Mouse (Mus musculus): ENCODE results near the gene Phactr3.

Gene Phactr3

GRCm38 (mm10) chr2:178304669-178305068 is 185.9 kb downstream of the Phactr3 start:
- TF ChIP-seq GATA4 (IDR thresholded peaks at IDR 0.05; ENCODE audit: insufficient replicate concordance, low read length): no peak

- TF ChIP-seq GATA4 (IDR thresholded peaks at IDR 0.05; ENCODE audit: insufficient replicate concordance, low read length): no peak
These were observed 194.8 kb downstream of the Phactr3 start for GRCm38 (mm10) chr2:178313539-178313938.

- no peak for TF ChIP-seq GATA4 (IDR thresholded peaks at IDR 0.05; ENCODE audit: insufficient replicate concordance, low read length)
These were observed 197.5 kb downstream of the Phactr3 start for GRCm38 (mm10) chr2:178316281-178316680.

GRCm38 (mm10) chr2:178319766-178320165 is 201.0 kb downstream of the Phactr3 start:
- TF ChIP-seq GATA4 (IDR thresholded peaks at IDR 0.05; ENCODE audit: insufficient replicate concordance, low read length): no peak

- TF ChIP-seq GATA4 (IDR thresholded peaks at IDR 0.05; ENCODE audit: insufficient replicate concordance, low read length): no peak
These were observed 202.5 kb downstream of the Phactr3 start for GRCm38 (mm10) chr2:178321271-178321670.

- no peak for TF ChIP-seq GATA4 (IDR thresholded peaks at IDR 0.05; ENCODE audit: insufficient replicate concordance, low read length)
These were observed 205.6 kb downstream of the Phactr3 start for GRCm38 (mm10) chr2:178324410-178324809.

- no peak for TF ChIP-seq GATA4 (IDR thresholded peaks at IDR 0.05; ENCODE audit: insufficient replicate concordance, low read length)
These were observed 206.0 kb downstream of the Phactr3 start for GRCm38 (mm10) chr2:178324818-178325217.

- TF ChIP-seq GATA4 (IDR thresholded peaks at IDR 0.05; ENCODE audit: insufficient replicate concordance, low read length): no peak
These were observed 207.3 kb downstream of the Phactr3 start for GRCm38 (mm10) chr2:178326067-178326466.

GRCm38 (mm10) chr2:178326750-178327465 is 208.1 kb downstream of the Phactr3 start:
- no peak for TF ChIP-seq GATA4 (IDR thresholded peaks at IDR 0.05; ENCODE audit: insufficient replicate concordance, low read length)

GRCm38 (mm10) chr2:178327466-178328040 is 208.8 kb downstream of the Phactr3 start:
- TF ChIP-seq GATA4 (IDR thresholded peaks at IDR 0.05; ENCODE audit: insufficient replicate concordance, low read length): no peak

- no peak for TF ChIP-seq GATA4 (IDR thresholded peaks at IDR 0.05; ENCODE audit: insufficient replicate concordance, low read length)
These were observed 210.8 kb downstream of the Phactr3 start for GRCm38 (mm10) chr2:178329551-178329950.

GRCm38 (mm10) chr2:178329986-178330385 is 211.2 kb downstream of the Phactr3 start:
- no peak for TF ChIP-seq GATA4 (IDR thresholded peaks at IDR 0.05; ENCODE audit: insufficient replicate concordance, low read length)

- TF ChIP-seq GATA4 (IDR thresholded peaks at IDR 0.05; ENCODE audit: insufficient replicate concordance, low read length): no peak
These were observed 219.1 kb downstream of the Phactr3 start for GRCm38 (mm10) chr2:178337878-178338277.

- TF ChIP-seq GATA4 (IDR thresholded peaks at IDR 0.05; ENCODE audit: insufficient replicate concordance, low read length): no peak
These were observed 220.3 kb downstream of the Phactr3 start for GRCm38 (mm10) chr2:178339044-178339443.

GRCm38 (mm10) chr2:178342597-178342996 is 223.8 kb downstream of the Phactr3 start:
- TF ChIP-seq GATA4 (IDR thresholded peaks at IDR 0.05; ENCODE audit: insufficient replicate concordance, low read length): no peak
